Mouse (Mus musculus) bone marrow macrophage, adult 2 months (primary cell): Measurements from ENCODE around the gene Acot7. TPM values are rescaled to one million over a fixed set of nuclear protein-coding genes. Genes with fewer than 3 reads are reported as not detected.

ENCODE experiments used
- H3K27ac ChIP-seq: 2 replicates; pipeline ENCODE4 v1.5.1; 2012; ENCODE audit warnings: low read depth, low read length; ENCODE audit not compliant: insufficient read depth
- H3K4me1 ChIP-seq: 2 replicates; pipeline ENCODE4 v1.6.1; 2012; ENCODE audit warnings: low read length; ENCODE audit not compliant: control insufficient read depth, insufficient read depth
- H3K4me3 ChIP-seq: 2 replicates; pipeline ENCODE4 v1.5.1; 2012; ENCODE audit warnings: mild to moderate bottlenecking, low read length, moderate library complexity; ENCODE audit not compliant: insufficient read depth
- CTCF ChIP-seq: IDR thresholded peaks from 2 replicates; pipeline ENCODE4 v1.5.1; 2012; ENCODE audit warnings: low read depth, mild to moderate bottlenecking, low read length, moderate library complexity
- POLR2A ChIP-seq: IDR thresholded peaks from 2 replicates; pipeline ENCODE4 v1.6.1; 2012; ENCODE audit warnings: mild to moderate bottlenecking, low read depth, low read length, borderline replicate concordance
- polyA plus RNA-seq: library from polyadenylated mRNA; stranded (reverse); fragments of >200 nt; gene quantifications from 2 replicates; pipeline ENCODE4 v1.2.4, GENCODE M21; 2012; ENCODE audit not compliant: missing spikeins, insufficient read depth, insufficient read length

Acot7 gene
- polyA plus RNA-seq, result 39.0 and 46.2 TPM in 2 replicates

- Histone ChIP-seq H3K27ac (peak within 1 kb of the TSS; percentile 65), H3K4me1 (peaks cover 14% of the 10 kb centered on the region), H3K4me3 (peak within 1 kb of the TSS; percentile 76)
- TF ChIP-seq CTCF, result no peak
- no peak; the same call in 1 of the 2 replicates for TF ChIP-seq POLR2A
These were observed at the start of gene Acot7 for GRCm38 (mm10) chr4:152177537-152178343. Gene Acot7 (plus strand): TSS chr4:152178134.

GRCm38 (mm10) chr4:152128784-152129183, 49.1 kb upstream of the Acot7 start:
- TF ChIP-seq POLR2A (no peak), CTCF (no peak)
- no peak overlapping the region for H3K4me3 ChIP-seq
- H3K27ac ChIP-seq, result no peak overlapping the region
- peaks cover 14% of the 10 kb centered on the region for H3K4me1 ChIP-seq

GRCm38 (mm10) chr4:152129395-152129930, 48.5 kb upstream of the Acot7 start:
- H3K27ac ChIP-seq, result no peak overlapping the region
- peaks cover 9% of the 10 kb centered on the region; the same call in 1 of the 2 replicates for H3K4me1 ChIP-seq
- TF ChIP-seq CTCF, result no peak
- TF ChIP-seq POLR2A, result no peak
- no peak overlapping the region for H3K4me3 ChIP-seq

- Histone ChIP-seq H3K4me1 (no peaks in the 10 kb centered on the region), H3K4me3 (peak overlapping the region; percentile 22), H3K27ac (no peak overlapping the region)
- TF ChIP-seq POLR2A (no peak), CTCF (no peak)
These were observed 46.9 kb upstream of the Acot7 start for GRCm38 (mm10) chr4:152130771-152131653.

GRCm38 (mm10) chr4:152131809-152132771, 45.8 kb upstream of the Acot7 start:
- Histone ChIP-seq H3K27ac (no peak overlapping the region), H3K4me1 (no peaks in the 10 kb centered on the region), H3K4me3 (no peak overlapping the region)
- no peak for TF ChIP-seq POLR2A
- TF ChIP-seq CTCF, result no peak

GRCm38 (mm10) chr4:152132772-152133169, 45.2 kb upstream of the Acot7 start:
- H3K27ac ChIP-seq, result no peak overlapping the region
- H3K4me3 ChIP-seq, result no peak overlapping the region
- H3K4me1 ChIP-seq, result no peaks in the 10 kb centered on the region
- TF ChIP-seq CTCF (no peak), POLR2A (no peak)

GRCm38 (mm10) chr4:152133213-152133612, 44.7 kb upstream of the Acot7 start:
- H3K4me3 ChIP-seq, result no peak overlapping the region
- 0 out of 2 replicates have a peak, but pooled peaks cover 2% of the 10 kb centered on the region for H3K4me1 ChIP-seq
- TF ChIP-seq POLR2A (no peak), CTCF (no peak)
- no peak overlapping the region for H3K27ac ChIP-seq

GRCm38 (mm10) chr4:152134507-152134906, 43.4 kb upstream of the Acot7 start:
- TF ChIP-seq POLR2A (no peak), CTCF (peak; percentile 30; the same call in 1 of the 2 replicates)
- no peak overlapping the region for H3K4me3 ChIP-seq
- H3K27ac ChIP-seq, result no peak overlapping the region
- peaks cover 6% of the 10 kb centered on the region; the same call in 1 of the 2 replicates for H3K4me1 ChIP-seq
